Mouse (Mus musculus): Measurements from ENCODE around the gene Kirrel3.

The Kirrel3 gene

DNA sequence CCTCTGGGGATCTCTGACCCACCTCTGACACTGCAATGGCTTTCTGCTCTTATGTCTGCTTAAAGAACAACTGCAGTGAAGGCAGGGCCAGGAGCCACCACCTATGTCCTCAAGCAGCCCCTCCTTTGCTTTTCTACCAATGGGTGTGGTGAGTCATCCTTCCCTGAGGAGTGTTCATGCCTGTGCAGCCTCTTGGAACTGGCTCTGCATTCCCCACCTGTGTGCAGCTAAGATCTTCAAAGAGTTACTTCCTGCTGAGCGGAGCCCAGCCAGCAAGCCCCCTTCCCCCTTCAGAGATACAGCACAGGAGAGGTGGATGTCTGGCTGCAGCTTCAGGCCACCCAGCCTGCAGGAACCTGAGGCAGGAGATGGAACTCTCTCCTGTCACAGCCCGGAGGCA lies 265.2 kb downstream of the Kirrel3 start:
- DNase-seq (ENCODE audit: low spot score in 2 of 2), result no peak

DNA sequence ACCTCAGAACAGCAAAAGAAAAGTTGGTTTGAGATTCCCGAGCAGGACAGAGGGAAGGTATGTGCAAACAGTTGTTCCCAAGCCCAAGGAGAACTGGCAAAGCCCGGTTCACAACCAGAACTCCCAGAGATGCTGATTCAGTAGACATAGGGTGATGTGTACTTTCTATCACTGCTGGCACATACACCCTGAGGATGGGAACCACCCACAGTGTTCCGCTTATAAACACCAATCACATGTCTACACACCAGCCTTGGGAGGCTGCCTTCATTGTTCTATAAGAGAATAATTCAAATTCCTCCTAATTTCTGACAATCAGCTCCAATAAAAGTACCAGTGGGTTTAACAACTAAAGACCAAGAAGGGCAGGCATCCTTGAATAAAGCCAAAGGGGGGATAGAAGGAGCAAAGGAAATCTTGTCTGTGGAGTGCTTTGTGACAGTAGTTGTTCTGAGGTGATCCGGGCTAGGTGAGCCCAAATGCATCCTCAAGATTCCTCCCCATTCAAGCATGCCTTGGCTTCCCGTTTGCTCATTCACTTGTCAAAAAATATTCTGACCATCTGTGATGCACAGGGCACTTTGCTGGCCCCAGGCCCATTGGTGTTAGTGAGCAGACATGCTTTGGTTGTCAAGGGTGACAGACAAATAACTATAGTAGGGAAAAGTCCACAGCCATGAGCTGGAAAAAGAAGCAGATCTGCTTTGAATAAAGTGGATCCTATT lies 266.5 kb downstream of the Kirrel3 start:
- DNase-seq (ENCODE audit: low spot score in 2 of 2), result no peak

DNA sequence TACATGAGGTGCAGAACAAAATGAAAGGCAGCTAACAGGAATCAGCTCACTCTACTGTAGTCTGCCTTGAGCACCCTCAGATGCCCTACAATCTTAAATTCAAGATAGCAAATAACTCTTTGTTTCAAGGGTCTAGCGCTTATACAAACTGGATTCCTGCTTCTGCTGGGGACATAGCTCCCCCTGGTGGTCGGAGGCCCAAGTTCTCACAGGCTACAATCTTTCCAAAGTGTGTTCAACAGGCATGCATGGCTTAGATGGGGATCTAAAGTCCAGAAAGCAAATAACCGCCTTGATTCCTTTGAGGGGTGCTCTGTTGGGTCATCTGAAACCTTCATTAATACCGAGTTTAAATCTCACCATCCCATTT lies 267.1 kb downstream of the Kirrel3 start:
- DNase-seq (ENCODE audit: low spot score in 2 of 2), result peak in 1 of 2 experiments; percentile 43

DNA sequence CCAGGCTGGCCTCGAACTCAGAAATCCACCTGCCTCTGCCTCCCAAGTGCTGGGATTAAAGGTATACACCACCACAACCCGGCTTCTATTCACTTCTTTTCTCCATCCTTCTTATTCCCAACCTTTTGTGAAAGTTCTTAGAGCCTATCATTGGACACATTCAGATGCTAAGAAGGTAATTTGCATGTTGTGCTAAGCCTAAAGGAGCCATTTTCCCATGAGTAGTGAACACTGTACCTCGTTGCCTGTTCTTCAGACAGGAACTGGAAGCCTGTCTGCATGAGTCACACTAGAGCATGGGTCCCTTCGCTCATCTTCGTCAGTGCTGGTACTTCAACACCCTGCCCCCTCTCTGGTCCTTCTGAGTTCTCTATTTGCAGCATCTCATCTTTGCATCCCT lies 268.2 kb downstream of the Kirrel3 start:
- DNase-seq (ENCODE audit: low spot score in 2 of 2), result no peak

DNA sequence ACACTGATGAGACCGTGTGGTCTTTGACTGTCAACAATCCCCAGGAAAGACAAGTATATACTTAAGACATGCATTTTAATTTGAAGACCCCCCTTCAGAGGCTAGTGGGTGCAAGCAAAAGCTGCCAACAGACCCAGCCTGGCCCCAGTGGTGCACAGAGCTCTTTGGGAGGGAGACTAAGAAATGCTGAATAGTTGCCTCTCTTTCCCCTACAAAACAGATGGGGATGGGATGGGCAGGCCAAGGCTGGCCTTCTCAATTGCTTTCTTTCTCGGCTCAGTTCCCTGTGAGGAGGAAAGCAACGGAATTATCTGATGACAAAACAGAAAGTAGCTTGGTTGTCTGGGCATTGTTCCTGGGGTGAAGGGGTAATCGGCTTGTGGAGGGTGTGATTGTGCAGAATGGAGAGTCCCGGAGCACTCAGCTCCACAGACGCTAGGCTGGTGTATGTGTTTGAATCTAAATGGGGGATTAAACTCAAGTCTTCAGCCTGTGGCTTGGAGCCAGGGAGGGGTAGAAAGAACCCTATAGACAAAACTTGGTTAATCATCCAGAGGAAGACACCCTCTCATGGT lies 268.9 kb downstream of the Kirrel3 start:
- no peak for DNase-seq (ENCODE audit: low spot score in 2 of 2)

DNA sequence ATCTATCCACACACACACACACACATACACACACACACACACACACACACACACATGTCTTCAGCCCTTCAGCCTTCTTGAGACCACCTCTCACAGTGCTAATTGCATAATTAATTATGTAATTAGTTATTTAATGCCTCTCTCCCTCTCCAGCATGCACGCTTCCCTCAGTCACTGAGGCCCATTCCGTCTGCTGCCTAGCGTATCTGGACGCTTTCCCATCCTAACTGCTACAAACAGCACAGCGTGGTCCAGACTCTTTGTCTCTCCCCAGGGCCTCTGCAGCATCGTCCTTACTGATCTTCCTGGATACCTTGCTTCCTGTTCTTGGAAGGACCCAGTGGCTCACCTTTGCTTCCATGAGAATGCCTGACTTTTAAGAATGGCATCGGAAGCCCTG lies 270.4 kb downstream of the Kirrel3 start:
- DNase-seq (ENCODE audit: low spot score in 2 of 2), result no peak

DNA sequence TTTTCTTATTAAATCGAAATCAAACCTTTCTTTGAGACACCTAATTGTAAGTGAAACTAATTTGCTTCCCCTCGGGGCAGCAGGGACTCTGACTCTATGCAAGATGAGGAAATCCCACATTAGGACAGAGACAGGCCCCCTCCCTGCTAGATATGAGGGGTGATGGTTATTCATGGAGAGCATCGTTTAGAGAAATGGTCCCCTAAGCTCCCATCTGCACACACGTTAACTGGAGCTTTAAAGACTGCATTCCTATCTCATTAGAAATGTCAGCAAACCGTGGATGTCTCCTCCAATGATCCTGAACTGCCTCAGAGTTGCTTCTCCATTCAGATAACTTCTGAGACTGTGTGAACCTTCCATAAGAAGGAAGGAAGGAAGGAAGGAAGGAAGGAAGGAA lies 273.2 kb downstream of the Kirrel3 start:
- no peak for DNase-seq (ENCODE audit: low spot score in 2 of 2)

DNA sequence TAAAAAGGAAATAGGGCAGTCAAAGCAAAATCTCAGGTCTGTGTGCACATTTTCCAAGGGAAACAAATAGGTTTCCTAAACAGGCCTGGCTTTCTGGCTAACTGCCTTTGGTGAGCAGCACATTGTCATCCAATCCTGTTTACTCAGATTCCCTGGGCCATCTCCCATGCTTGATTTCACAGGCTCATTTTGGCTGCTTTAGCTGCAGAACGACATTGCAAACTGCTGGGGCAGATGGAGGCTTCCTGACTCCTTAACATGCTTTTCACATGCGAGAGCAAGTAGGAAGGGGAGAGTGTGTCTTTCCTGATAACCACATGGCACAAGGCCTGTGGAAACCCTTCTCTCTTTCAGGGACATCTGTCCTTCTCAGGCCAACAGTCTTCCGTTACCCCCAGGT lies 274.8 kb downstream of the Kirrel3 start:
- no peak for DNase-seq (ENCODE audit: low spot score in 2 of 2)

DNA sequence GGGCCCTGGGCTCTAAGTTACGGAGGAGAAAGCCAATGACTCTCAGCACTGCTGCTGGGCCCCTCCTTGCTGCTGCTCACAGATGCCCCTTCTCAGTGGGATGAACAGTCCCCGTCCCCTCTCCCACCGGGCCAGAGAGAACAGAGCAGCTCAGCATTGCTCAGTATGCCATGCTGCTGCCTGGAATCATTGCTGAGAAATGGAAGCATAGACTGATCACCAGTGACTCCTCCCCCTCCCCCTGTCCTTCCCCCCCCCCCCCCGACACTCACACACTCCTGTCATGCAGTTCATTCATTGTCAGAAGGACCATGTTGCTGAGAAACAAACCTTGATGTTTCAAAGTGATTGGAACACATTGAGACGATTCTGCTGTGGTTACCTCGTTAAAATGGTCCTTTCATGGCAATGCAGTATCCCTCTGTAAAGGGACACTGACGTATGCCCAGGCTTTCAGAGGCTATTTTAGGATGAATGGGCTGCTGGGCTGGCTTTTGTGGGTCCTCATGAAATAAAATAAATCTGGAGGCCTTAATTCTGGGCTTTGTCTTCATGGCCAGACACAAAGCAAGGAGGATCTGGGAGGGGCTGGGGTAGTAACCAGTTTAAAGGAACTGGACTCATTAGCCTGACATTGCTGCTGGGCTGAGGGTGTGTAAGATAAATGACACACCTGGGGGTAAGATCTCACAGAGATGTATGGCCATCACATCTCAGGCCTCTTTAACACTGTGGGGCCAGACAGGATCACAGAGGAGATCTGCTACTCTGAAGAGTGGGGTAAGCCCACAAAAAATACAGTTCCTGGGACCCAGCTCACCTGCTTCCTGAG lies 281.3 kb downstream of the Kirrel3 start:
- no peak for DNase-seq (ENCODE audit: low spot score in 2 of 2)

DNA sequence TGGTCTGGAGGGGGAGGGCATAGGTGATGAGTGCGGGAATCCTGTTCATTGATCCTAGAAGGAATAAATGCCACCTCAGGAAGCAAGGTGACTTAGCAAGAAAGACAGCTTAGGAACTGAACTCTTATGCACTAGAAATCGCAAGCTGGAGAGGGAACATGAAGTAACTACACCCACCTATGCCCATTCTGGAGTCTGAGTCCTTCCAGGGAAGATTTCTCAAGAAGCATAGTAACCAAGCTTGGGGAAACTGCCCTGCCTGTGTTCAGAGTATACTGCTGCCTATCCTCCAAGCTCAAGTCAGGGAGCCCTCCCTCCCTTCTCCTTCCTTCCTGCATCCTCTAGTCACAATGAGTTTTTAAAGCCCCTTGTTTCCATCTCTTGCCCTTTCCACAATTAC lies 283.3 kb downstream of the Kirrel3 start:
- no peak for DNase-seq (ENCODE audit: low spot score in 2 of 2)

DNA sequence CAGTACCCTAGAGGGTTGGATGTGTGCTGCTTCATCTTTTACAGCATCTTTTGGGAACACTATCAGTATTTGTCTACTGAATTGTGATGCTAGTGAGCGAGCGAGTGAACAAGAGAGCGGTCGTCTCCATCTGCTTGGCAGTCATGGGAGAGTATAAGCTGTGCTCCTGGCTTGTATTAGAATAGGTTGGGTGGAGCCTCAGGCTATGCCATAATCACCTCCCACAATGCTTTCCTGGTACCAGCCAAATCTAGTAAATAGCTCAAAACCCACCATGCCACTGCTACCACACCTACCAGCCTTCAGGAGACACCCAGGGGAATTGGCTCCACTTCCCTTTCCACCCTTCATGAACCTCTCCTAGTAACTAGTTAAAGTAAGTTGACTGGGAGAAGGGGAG lies 285.3 kb downstream of the Kirrel3 start:
- no peak for DNase-seq (ENCODE audit: low spot score in 2 of 2)

DNA sequence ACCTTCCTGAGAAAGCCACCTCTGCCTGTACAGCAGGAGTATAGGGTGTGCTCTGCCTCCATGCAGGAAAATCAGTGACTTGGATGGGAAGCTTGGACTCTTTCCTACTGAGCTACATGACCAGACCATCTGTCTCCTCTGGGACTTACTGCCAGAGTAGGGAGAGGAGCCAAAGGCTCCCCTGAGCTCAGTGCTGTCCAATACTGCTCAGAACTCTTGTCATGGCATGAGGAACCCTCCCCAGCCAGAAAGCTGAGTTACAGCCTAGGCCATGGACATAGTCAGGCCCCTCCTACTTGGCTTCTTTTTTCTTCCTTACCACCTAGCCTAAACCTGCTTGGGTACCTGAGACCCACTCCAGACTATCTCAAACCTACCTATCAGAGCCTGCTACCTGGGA lies 285.7 kb downstream of the Kirrel3 start:
- no peak for DNase-seq (ENCODE audit: low spot score in 2 of 2)

DNA sequence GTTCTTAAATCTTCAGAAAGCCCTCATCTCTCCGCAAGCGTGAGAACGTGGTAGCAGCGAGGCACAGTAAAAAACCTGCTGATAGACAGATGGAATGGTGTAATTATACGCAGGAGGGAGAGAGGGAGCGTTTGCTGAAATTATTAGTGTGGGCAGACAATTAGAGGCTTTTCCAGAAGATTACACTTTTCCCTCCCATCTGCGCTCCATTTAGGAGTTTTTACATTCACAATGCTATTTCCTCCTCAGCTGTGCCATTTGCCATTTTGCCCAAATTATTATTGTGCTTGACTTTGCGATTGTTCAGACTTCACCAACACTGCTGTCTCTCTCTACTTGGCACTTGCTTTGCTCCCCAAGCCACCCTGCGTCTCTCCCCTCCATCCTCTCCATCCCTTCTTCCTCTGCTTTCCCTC lies 286.3 kb downstream of the Kirrel3 start:
- DNase-seq (ENCODE audit: low spot score in 2 of 2), result no peak

DNA sequence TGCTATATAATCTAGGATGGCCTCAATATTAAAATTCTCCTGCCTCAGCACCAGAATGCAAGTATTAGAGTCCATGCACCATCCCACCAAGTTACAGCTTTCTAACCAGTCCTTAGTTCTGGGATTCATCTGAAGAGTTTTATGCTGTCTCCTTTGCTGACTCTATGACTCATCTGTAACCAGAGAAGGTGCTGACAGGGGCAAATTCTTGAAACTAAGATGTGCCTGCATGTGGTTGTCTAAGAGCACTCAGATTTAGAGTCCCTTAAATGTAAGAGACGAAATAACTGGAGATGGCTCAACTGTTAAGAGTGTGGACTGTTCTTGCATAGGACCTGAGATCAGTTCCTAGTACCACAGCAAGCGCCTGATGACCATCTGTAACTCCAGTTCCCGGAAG lies 295.7 kb downstream of the Kirrel3 start:
- no peak for DNase-seq (ENCODE audit: low spot score in 2 of 2)

DNA sequence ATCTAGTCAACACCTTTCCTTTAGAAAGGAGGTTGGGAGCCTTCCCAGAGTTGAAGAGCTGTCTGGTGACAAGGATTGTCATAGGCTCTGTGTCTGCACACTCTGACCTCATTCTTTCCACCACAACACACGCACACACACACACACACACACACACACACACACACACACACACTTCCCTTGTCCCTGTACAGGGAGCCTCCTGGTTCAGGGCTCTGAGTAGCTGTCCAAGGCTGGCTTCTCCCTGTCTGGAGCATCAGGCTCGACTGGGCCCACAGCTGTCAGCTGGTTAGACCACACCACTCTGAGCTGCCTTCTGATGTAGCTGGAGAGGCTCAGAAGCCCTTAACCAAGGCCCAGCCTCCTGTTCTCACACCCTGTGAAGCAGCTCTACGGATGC lies 302.2 kb downstream of the Kirrel3 start:
- DNase-seq (ENCODE audit: low spot score in 2 of 2), result no peak

DNA sequence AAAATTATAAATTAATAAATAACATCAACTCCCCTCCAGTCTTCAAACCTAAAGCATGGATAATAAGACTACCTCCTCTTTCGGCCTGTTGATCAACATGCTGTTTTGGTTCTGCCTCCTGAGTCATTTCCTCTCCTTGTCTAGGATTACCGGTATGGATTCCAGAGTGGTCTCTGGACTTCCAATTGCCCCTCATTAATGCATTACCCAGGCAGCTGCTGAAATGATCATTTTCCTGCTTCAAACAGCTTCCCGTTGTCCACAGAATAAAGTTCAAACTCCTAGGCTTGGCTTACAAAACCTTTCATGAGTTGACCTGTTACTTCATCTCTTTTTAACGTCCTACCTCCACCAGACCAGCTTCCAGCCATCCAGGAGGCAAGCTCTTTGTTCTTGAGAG lies 309.5 kb downstream of the Kirrel3 start:
- DNase-seq (ENCODE audit: low spot score in 2 of 2), result no peak

DNA sequence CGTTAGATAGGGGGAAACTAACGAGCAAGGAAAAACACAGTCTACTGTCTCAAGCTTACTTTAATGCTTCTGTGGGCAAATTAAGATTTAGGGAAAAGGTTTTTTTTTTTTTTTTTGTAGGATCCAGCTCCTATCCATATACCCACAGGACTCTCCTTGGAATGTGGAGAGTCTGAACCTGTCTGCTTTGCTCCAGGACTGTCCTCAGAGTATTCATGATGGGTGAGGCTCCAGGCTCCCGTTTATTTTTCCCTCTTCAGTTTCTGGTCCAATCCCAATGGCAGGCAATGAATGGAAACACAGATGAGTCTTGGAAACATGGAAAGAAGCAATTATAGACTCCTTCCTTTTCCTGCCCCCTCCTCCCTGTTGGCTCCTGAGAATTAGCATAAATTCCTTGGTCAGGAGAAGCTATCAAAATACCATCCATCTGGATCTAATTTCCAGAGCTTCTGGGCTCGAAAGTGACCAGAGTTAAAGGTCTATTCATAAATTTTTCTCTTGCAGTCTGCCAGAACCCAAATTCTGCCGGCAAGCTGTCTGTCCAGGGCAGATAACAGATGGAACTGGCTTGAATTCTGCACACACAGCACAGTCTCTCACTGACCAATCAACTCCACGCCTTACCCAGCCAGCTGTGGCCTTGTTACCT lies 312.1 kb downstream of the Kirrel3 start:
- no peak for DNase-seq (ENCODE audit: low spot score in 2 of 2)

DNA sequence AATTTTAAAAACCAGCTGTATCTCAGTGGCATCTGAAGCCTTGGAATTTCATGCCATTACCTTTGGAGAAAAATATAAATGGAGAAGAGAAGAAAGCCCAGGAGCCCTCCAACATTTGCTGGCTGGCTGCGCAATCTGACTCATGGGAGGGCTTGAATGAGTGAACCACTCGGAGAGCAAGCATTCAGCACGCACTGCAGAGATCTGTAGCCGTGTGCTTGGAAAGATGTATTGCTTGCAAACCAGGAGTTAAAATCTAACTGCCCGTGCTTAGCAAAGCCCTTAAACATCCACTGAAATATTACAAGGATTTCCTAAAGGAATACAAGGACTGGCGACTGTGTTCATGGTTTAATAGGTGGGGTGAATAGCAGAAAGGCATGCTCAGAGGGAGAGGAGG lies 316.0 kb downstream of the Kirrel3 start:
- no peak for DNase-seq (ENCODE audit: low spot score in 2 of 2)

DNA sequence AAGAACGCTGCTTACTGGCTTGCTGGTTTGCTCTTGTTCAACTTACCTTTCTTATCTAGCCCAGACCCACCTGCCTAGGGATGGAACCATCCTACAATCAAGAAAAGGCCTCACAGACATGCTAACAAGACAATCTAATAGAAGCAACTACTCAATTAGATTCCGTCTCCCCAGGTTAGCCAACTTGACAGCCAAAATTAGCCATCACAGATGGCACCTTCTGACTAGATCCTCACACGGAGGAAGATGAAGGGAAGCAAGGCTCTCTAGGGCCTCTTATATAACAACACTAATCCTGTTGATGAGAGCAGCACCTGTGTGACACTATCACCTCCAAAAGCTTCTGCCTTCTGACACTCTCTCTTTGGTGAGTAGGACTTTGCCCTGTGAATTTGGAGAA lies 321.2 kb downstream of the Kirrel3 start:
- DNase-seq (ENCODE audit: low spot score in 2 of 2), result no peak

DNA sequence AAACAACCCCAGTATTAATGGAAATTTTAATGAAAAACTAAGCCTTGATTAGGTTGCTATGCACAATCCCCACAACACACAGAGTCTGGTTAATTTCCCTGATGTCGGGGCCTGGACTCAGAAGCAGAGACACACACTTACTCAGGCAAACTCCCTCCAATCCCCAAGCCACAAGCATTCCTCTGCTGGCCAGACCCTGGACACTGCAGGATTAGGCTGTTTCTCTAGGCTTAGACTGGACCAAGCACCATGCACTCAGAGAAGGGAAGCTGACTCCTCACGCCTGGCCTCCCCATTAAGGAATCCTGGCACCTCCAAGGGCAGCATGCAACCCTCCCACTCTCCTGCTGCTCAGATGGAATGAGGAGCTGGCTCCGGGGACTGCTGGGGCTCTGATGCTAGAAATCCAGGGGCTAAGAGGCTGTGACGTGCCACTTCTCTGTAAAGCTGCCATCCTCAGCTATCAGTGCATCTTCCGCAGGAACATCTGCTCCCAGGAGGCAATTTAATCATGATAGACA lies 324.4 kb downstream of the Kirrel3 start:
- DNase-seq (ENCODE audit: low spot score in 2 of 2), result no peak

DNA sequence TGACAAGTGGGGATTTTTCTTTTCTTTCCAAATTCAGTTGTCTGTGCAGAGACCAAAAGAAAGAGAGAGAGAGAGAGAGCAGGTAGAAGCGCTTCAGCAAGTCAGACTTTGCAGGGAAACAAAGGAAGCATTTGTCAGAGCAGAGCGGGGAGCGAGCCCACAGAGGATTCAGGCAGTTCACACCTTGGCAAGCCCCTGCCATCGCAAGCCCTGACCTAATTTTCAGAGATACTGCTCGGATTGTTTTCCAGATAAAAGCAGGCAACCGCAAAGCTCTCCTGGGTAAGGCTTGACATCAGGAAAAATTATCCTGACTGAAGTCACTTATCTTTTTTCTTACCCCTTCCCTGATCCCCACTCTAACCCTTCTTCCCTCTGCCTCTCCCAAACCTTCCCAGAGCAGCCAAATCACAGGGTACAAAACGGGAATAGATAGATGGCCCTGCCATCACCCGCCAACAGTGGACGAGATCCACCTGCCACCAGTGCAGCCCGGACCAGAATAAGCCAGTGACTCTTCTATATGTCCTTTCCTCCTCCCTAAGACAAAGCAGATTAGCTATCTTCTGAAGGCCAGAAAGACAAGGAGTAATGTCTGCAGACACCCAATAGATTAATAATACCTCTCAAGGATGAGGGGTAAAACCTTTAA lies 332.8 kb downstream of the Kirrel3 start:
- DNase-seq (ENCODE audit: low spot score in 2 of 2), result no peak

Data from right cerebral cortex, postnatal 36 days (tissue).